Mouse (Mus musculus) hematopoietic stem cell, adult 5-6 weeks (primary cell): ENCODE measurements around the gene Ptpn13. TPM values are rescaled to one million over a fixed set of nuclear protein-coding genes. Genes with fewer than 3 reads are reported as not detected.

Experiments used
- ATAC-seq, 2 experiments: fragments of 125-278 bp in 1 of 2; replicated peaks in 1 of 2; 2 replicates each; pipeline ENCODE4 v1.8.0; 2016 to 2017; ENCODE audit warnings: inconsistent platforms in 2 of 2, mild to moderate bottlenecking in 2 of 2, moderate number of reproducible peaks in 2 of 2, low read depth in 1 of 2, moderate TSS enrichment in 1 of 2; ENCODE audit not compliant: low FRiP score in 2 of 2, poor library complexity in 2 of 2, severe bottlenecking in 2 of 2, insufficient read depth in 1 of 2, low TSS enrichment in 1 of 2
- total RNA-seq: library from RNA; stranded (forward); fragments of 172-1452, 232-1000 nt; gene quantifications from 2 replicates; pipeline ENCODE4 v1.2.3, GENCODE M21; 2017

Gene Ptpn13
- total RNA-seq, 1 experiment from 2014 or later = 1.6 TPM

DNA sequence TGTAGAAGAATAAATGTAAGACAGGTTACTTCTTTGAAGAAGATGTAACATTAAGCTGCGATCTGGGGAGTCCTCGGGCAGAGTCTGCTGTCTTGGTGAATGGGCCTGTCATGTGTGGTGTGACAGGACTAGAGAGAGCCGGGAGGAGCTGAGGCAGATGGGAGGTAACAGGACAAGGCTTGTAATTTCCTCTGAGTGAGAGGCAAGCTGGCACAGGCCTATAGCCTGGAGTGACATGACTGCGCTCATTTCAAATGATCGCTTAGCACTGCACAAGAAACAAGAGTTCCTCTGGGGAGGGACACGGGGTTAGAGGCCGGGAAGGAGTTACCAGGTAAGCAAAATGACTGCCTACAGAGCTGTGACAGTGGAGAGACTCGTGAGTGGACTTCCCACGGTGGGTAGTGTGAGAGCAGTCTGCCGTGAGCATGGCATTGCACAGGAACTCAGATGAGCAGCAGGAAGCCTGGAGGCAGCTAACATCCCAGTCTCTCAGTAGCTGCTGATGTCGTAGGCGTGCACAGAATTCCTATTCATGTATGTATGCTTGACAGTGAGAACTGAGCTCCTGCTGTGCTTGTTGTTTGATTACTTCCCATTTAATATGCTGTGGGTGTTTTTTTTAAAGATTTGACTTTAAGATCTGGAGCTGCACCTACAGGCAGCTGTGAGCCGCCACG lies 171.6 kb downstream of the Ptpn13 start:
- ATAC-seq = no peak

DNA sequence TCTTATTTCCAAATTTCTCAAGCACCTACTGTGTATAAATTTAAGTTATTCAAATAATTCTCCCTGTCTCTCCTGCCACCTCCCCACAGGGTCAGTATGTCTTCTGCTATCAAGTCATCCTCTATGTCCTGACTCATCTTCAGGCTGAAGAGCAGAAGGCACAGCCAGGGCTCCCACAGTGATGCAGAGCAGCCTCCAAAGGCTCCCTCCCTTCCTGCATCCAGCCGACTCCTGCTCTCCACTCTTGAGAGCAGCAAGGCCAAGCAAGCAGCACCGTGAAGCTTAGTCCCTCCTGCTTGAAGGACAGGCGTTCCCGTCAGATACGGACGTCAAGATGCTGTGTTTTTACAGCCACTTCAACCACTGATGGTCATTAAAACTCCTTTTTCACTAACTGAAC lies 172.6 kb downstream of the Ptpn13 start:
- no peak for ATAC-seq

- ATAC-seq = no peak
Measured at GRCm38 (mm10) chr5:103598264-103598663, 173.3 kb downstream of the Ptpn13 start.

DNA sequence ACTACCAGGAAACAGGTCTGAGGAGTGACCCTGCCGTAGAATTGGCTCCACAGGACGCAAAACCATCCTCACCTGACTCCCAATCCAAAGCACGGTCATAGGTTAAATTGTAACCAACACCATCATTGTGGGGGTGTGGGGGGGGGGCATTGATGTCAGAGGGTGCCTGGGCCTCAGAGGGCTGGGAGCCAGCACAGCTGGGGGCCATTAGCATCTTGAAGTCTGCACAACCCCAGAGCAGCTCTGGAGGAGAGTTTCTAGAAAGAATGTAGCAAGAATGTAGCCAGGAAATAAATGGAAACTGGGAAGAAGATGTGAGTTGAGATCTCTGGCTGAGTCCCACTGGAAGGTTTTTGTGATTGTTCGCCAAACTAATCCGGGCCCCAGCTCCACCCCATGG lies 173.9 kb downstream of the Ptpn13 start:
- no peak for ATAC-seq

DNA sequence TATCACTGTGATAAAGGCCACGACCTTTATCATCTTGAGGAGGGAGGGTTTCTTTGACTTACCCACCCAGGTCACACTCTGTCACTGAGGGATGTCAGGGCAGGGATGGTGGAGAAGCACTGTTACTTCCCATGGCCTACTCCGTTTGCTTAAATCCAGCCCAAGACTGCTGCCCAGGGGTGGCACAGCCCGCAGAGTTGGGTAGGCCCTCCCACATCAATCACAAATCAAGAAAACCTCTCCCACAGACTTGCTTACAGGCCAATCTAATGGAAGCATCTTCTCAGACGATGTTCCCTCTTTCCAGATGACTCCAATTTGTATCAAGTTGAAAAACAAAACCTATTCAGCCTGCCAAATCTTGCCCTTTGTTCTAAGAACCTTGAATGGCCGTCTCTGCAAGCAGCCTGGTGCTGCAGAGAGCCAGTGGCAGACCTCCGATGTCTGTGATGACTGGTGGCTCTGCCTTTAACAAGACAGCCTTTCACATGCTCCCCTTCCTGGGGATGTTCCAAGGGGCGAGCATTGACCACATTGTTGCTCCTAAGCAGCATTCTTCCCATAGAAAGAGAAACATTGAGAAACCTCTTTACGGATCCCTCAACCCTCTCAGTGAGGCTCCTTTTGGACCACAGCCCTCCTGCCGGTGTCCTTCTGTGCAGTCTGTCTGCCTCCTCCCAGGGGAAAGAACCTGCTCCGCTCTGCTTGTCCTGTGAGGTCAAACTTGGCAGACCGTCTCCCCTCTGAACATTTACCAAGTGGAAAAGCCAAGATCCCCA lies 178.3 kb downstream of the Ptpn13 start:
- ATAC-seq = no peak

- no peak for ATAC-seq
Measured at GRCm38 (mm10) chr5:103605707-103606106, 180.7 kb downstream of the Ptpn13 start.

DNA sequence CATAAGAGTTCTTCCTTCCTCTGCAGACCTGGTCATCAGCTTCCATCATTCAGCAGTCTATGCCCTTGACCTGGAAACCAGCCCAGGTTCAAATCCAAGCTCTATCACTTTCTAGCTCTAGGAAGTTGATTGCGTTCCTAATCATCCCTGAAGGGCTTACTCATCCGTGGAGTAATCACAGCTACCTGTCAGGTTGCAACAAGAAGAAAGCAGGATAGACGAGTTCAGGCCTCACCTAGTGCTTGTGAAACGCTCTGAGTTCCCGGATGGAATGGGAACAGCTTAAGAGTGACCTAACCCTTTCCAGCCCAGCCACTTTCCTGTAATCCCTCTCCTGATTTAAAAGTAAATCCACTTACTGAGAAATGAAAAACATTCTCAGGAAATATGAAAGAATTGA lies 185.2 kb downstream of the Ptpn13 start:
- ATAC-seq = no peak

- no peak for ATAC-seq
Measured at GRCm38 (mm10) chr5:103610856-103611472, 186.0 kb downstream of the Ptpn13 start.

DNA sequence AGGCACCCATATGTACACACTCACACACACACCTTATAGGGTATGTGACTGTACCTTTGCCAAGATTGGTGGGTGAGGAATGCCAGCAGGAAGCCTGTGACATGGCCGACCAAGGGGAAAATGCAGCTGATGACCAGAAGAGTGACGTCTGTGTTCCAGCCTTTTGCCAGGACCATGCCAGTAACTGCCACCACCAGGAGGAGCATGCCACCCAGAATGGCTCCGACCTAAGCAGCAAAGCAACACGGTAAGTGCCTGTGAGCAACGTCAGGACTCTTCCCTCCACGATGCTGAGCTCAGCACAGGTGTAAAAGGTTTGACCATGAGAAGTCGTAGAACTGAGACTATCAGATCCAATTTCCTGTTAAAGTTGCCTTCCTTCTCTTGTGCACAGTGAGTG lies 187.3 kb downstream of the Ptpn13 start:
- no peak for ATAC-seq

DNA sequence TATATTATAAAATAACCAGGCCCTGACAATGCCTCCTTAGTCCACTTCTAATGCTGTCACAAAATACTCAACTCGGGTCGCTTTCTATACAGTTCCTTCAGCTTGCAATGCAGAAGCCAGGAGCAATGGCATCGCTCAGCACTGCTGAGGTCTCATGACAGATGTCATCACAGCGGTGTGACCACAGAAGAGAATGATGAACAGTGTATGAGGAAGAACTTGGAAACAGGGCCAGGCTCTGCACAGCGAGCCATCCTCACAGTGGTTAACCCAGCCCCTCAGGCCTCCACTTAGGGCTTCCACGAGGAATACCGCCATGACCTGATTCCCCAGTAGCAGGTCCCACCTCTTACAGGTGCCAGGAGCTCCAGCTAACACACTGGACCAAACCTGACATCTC lies 189.4 kb downstream of the Ptpn13 start:
- no peak for ATAC-seq

DNA sequence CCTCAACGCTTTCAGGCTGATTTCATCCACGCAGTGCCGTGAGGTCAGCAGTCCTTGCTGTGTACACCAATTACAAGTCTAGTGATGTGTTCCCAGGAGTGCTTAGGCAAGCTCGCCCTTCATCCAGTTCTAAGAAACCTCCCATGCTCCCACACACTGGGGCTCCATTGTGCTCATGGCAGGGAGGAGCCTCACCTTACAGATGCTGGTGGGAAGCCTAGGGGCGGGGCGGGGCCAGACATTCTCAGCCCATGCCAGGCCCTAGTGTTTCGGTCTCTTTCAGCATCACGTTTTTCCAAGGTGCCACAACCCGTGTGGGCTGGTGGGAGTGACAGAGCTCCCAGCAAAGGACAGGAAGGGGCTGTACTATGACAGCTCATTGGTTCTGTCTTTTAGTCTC lies 192.2 kb downstream of the Ptpn13 start:
- ATAC-seq = no peak

DNA sequence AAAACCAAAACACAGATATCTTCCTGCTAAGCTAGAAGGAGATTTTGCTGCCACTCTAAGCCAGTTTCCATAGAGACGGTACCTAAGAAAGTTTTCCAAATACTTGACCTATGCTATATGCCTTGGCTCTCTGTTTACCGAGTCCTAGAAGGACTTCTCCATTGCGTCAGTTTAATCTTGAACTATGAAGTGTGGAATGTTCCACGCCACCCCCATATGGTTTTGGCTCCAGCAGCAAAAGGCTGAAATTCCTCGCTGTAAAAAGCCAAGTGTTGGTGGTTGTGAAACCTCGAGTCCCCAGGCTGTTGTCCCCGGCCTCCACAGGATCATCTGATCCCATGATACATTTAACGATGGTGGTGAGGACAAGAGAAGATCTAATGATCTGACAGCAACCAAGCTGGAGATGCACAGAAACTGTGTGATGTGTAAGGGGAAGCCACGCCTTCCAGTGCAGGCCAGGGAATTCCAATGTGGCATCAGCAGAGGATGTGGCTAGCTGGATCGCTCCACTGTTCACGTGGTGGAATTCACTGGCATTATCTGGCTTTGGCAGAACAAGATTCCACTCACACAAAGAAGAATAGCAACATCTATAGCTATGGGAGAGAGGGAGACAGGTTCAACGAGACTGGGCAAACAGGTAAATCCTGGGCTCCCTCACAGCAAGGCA lies 195.4 kb downstream of the Ptpn13 start:
- ATAC-seq = no peak

DNA sequence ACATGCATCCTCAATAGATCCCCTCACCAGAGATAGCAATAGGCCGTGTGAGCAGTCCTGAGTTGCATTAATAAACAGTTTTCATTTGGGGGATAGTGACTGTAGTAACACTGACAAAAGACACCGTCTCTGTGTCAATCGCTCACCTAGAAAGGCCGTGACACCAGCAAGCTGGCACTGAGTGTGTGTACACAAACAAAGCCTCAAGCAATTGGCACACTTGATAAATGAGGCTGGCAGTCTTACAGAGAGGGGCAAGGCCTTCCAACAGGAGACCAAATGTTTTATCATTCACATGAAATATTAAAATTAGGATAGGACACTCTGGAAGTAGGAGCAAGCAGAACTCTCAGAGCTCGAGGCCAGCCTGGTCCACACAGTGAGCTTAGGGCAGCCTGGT lies 197.3 kb downstream of the Ptpn13 start:
- ATAC-seq = no peak

GRCm38 (mm10) chr5:103624831-103625230 lies 199.8 kb downstream of the Ptpn13 start:
- ATAC-seq = no peak

DNA sequence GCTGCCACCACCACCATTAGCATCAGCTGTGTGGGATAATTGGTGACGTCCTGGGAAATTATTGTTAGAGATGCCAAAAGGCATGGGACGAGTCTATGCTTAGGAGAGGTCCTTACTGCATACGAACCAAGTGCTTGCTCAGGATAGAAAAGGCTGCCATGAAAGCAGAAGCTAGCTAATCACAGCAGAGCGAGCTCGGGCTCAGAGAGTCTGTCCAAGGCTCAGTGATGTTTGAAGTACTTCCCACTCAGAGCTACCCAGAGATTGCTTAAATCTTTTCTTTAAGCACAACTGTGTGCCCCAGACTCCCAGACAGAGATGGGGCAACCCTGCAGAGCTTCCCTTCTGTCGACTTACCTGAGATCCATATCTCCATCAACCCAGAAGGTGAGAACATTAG lies 203.5 kb downstream of the Ptpn13 start:
- ATAC-seq = no peak

- ATAC-seq = no peak
Measured at GRCm38 (mm10) chr5:103629111-103629764, 204.2 kb downstream of the Ptpn13 start, which contains the start of gene Slc10a6. Slc10a6 (minus strand) TSS chr5:103629403.

- no peak for ATAC-seq
Measured at GRCm38 (mm10) chr5:103629854-103630580, 205.0 kb downstream of the Ptpn13 start.
